Mouse (Mus musculus) liver, embryonic 15.5 days (tissue): ENCODE results near the gene Syne2. TPM values are rescaled to one million over a fixed set of nuclear protein-coding genes. Genes with fewer than 3 reads are reported as not detected.

ENCODE experiments used
- ATAC-seq: fragments of 200-750 bp; cut with Nextera tagmentation; 2 replicates; pipeline ENCODE4 v1.8.0; 2017; ENCODE audit warnings: moderate number of reproducible peaks, mild to moderate bottlenecking, moderate library complexity; ENCODE audit not compliant: insufficient read depth
- H3K27ac ChIP-seq: fragments of 300-500 bp; sonication (generic); replicated peaks from 2 replicates; pipeline ENCODE4 v1.5.1; 2015; ENCODE audit warnings: mild to moderate bottlenecking, inconsistent platforms
- H3K27me3 ChIP-seq: fragments of 300-500 bp; sonication (generic); 2 replicates; pipeline ENCODE4 v1.6.1; 2015; ENCODE audit warnings: mild to moderate bottlenecking, inconsistent platforms
- H3K36me3 ChIP-seq: fragments of 300-500 bp; sonication (generic); replicated peaks from 2 replicates; pipeline ENCODE4 v1.6.1; 2015; ENCODE audit warnings: moderate library complexity, mild to moderate bottlenecking, inconsistent platforms
- H3K4me1 ChIP-seq: fragments of 300-500 bp; sonication (generic); replicated peaks from 2 replicates; pipeline ENCODE4 v1.6.1; 2015; ENCODE audit warnings: inconsistent platforms
- H3K4me2 ChIP-seq: fragments of 300-500 bp; sonication (generic); 2 replicates; pipeline ENCODE4 v1.6.1; 2015; ENCODE audit warnings: moderate library complexity, mild to moderate bottlenecking, inconsistent platforms
- H3K4me3 ChIP-seq: fragments of 300-500 bp; sonication (generic); replicated peaks from 2 replicates; pipeline ENCODE4 v1.5.1; 2015; ENCODE audit warnings: mild to moderate bottlenecking, inconsistent platforms
- H3K9ac ChIP-seq: fragments of 300-500 bp; sonication (generic); 2 replicates; pipeline ENCODE4 v1.6.1; 2015; ENCODE audit warnings: moderate library complexity, mild to moderate bottlenecking, inconsistent platforms
- H3K9me3 ChIP-seq: fragments of 300-500 bp; sonication (generic); replicated peaks from 2 replicates; pipeline ENCODE4 v1.6.1; 2016; ENCODE audit warnings: inconsistent platforms
- WGBS: fragments of 180-500 bp; shearing (Covaris S2); methylation state at CpG from one replicate; pipeline ENCODE4 v1.1.7; 2015; ENCODE audit warnings: mixed read lengths; ENCODE audit not compliant: insufficient replicate concordance; 5-methylcytosine and 5-hydroxymethylcytosine counted together
- polyA plus RNA-seq: library from polyadenylated mRNA; unstranded; fragments of >200 nt; fragmentation: Nextera tagmentation; extraction: Ambion mirVana; gene quantifications from 2 replicates; pipeline ENCODE4 v1.2.1, GENCODE M21; 2015

Syne2 gene
- polyA plus RNA-seq, 1 experiment from 2014 or later = 5.1 TPM

- no peaks in the 10 kb centered on the region for H3K36me3 ChIP-seq
- H3K4me2 ChIP-seq = no peak overlapping the region
- H3K4me3 ChIP-seq = no peak overlapping the region
- no peaks in the 10 kb centered on the region for H3K27me3 ChIP-seq
- no peaks in the 10 kb centered on the region for H3K9me3 ChIP-seq
- peaks cover 20% of the 10 kb centered on the region for H3K4me1 ChIP-seq
- 58% methylated on average over 8 of the region's 8 CpGs for WGBS
- no peak for ATAC-seq
- no peak overlapping the region for H3K27ac ChIP-seq
- H3K9ac ChIP-seq = no peak overlapping the region
Measured at GRCm38 (mm10) chr12:75851481-75851880, 33.5 kb downstream of the Syne2 start.

DNA sequence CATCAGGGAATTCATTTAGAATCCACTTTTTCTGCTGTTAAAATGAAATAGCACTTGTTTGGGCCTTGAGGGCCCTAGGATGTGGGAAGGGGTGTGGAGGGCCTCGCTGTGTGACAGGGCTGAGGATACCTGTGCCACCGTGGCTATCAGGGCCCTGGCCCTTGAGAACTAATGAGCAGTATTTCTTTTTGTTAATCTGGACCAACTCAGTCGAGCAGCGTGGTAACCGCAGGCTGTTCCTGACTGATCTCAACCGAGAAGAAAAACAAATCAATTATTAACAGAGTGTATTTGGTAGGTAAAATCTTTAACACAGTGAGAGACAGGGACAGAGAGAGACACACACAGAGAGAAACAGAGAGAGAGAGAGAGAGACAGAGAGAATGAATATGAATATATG lies 34.5 kb downstream of the Syne2 start:
- Histone ChIP-seq H3K9me3 (no peaks in the 10 kb centered on the region), H3K4me3 (no peak overlapping the region), H3K27me3 (no peaks in the 10 kb centered on the region), H3K9ac (no peak overlapping the region), H3K4me2 (no peak overlapping the region), H3K4me1 (peaks cover 20% of the 10 kb centered on the region), H3K36me3 (no peaks in the 10 kb centered on the region), H3K27ac (no peak overlapping the region)
- no peak for ATAC-seq
- 60% methylated on average over 6 of the region's 6 CpGs for WGBS

GRCm38 (mm10) chr12:75853559-75853958 lies 35.6 kb downstream of the Syne2 start:
- WGBS = 30% methylated on average over 8 of the region's 8 CpGs
- Histone ChIP-seq H3K27ac (no peak overlapping the region), H3K4me3 (no peak overlapping the region), H3K36me3 (no peaks in the 10 kb centered on the region), H3K9me3 (no peaks in the 10 kb centered on the region), H3K4me2 (0 out of 2 replicates have a peak overlapping the region, but pooled peaks have one; percentile 0), H3K27me3 (no peaks in the 10 kb centered on the region), H3K4me1 (peaks cover 20% of the 10 kb centered on the region), H3K9ac (no peak overlapping the region)
- no peak for ATAC-seq

GRCm38 (mm10) chr12:75855051-75855453 lies 37.1 kb downstream of the Syne2 start:
- Histone ChIP-seq H3K36me3 (no peaks in the 10 kb centered on the region), H3K9me3 (no peaks in the 10 kb centered on the region), H3K4me1 (peaks cover 20% of the 10 kb centered on the region), H3K27me3 (no peaks in the 10 kb centered on the region), H3K4me2 (peak overlapping the region; percentile 5; the same call in 1 of the 2 replicates), H3K27ac (no peak overlapping the region), H3K9ac (no peak overlapping the region), H3K4me3 (no peak overlapping the region)
- peak; percentile 75 for ATAC-seq
- WGBS = 15% methylated on average over 7 of the region's 7 CpGs

GRCm38 (mm10) chr12:75855621-75856020 lies 37.7 kb downstream of the Syne2 start:
- Histone ChIP-seq H3K4me2 (no peak overlapping the region), H3K9me3 (no peaks in the 10 kb centered on the region), H3K4me1 (peaks cover 20% of the 10 kb centered on the region), H3K27me3 (no peaks in the 10 kb centered on the region), H3K36me3 (no peaks in the 10 kb centered on the region), H3K27ac (no peak overlapping the region), H3K9ac (no peak overlapping the region), H3K4me3 (no peak overlapping the region)
- 66% methylated on average over 9 of the region's 9 CpGs for WGBS
- no peak for ATAC-seq

GRCm38 (mm10) chr12:75856096-75856868 lies 38.3 kb downstream of the Syne2 start:
- Histone ChIP-seq H3K4me3 (no peak overlapping the region), H3K4me2 (no peak overlapping the region), H3K27ac (no peak overlapping the region), H3K9ac (no peak overlapping the region), H3K9me3 (no peaks in the 10 kb centered on the region), H3K36me3 (no peaks in the 10 kb centered on the region), H3K4me1 (peaks cover 20% of the 10 kb centered on the region), H3K27me3 (no peaks in the 10 kb centered on the region)
- ATAC-seq = no peak
- 40% methylated on average over 14 of the region's 14 CpGs for WGBS

DNA sequence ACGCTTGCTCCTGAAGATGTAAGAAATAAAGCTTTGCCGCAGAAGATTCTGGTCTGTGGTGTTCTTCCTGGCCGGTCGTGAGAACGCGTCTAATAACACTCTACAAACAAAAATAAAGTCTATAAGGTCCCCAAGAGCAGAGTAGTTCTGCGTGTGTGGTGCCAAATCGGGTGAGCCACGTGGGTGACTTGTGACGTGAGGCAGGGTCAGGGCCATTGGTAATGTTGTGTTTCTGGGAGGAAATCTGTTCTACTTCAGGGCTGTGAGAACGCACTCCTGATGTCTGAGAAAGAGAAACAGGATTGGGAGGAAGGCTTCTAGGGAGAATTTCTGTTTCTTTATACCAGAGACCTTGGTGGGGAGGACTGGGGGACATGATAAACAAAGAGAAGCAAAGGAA lies 42.0 kb downstream of the Syne2 start:
- H3K9me3 ChIP-seq = no peaks in the 10 kb centered on the region
- peaks cover 8% of the 10 kb centered on the region for H3K4me1 ChIP-seq
- 78% methylated on average over 11 of the region's 11 CpGs for WGBS
- H3K27me3 ChIP-seq = no peaks in the 10 kb centered on the region
- H3K27ac ChIP-seq = no peak overlapping the region
- ATAC-seq = no peak
- no peaks in the 10 kb centered on the region for H3K36me3 ChIP-seq
- no peak overlapping the region for H3K4me3 ChIP-seq
- H3K4me2 ChIP-seq = no peak overlapping the region
- H3K9ac ChIP-seq = no peak overlapping the region

DNA sequence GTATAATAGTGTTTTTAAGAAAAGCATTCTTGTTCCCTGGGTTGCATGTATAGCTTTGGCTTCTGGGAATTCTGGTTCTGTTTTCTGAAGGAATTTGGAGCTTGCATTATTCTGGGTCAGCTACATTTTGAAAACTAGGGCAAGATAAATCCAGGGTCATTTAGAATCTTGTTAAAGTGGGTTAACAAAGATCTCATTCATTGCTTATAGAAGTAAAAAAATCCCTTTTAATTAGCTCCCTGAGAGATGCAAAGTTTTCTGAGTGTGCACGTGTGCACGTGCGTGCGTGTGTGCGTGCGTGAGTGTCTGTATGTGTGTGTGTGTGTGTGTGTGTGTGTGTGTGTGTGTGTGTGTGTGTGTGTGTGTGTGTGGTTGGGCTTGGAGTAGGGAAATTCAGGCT lies 42.9 kb downstream of the Syne2 start:
- no peak for ATAC-seq
- Histone ChIP-seq H3K4me1 (no peaks in the 10 kb centered on the region), H3K27ac (no peak overlapping the region), H3K4me3 (no peak overlapping the region), H3K27me3 (no peaks in the 10 kb centered on the region), H3K9ac (no peak overlapping the region), H3K36me3 (no peaks in the 10 kb centered on the region), H3K4me2 (no peak overlapping the region), H3K9me3 (no peaks in the 10 kb centered on the region)
- WGBS = 81% methylated on average over 6 of the region's 6 CpGs

- H3K4me3 ChIP-seq = no peak overlapping the region
- no peak for ATAC-seq
- no peaks in the 10 kb centered on the region for H3K9me3 ChIP-seq
- no peak overlapping the region for H3K9ac ChIP-seq
- H3K27ac ChIP-seq = no peak overlapping the region
- H3K4me2 ChIP-seq = no peak overlapping the region
- 61% methylated on average over 2 of the region's 2 CpGs for WGBS
- H3K36me3 ChIP-seq = no peaks in the 10 kb centered on the region
- H3K4me1 ChIP-seq = no peaks in the 10 kb centered on the region
- no peaks in the 10 kb centered on the region for H3K27me3 ChIP-seq
Measured at GRCm38 (mm10) chr12:75865166-75865565, 47.2 kb downstream of the Syne2 start.

GRCm38 (mm10) chr12:75866419-75867373 lies 48.8 kb downstream of the Syne2 start:
- 62% methylated on average over 17 of the region's 17 CpGs for WGBS
- Histone ChIP-seq H3K4me1 (no peaks in the 10 kb centered on the region), H3K27ac (no peak overlapping the region), H3K36me3 (no peaks in the 10 kb centered on the region), H3K4me3 (no peak overlapping the region), H3K9ac (no peak overlapping the region), H3K27me3 (no peaks in the 10 kb centered on the region), H3K4me2 (no peak overlapping the region), H3K9me3 (no peaks in the 10 kb centered on the region)
- ATAC-seq = no peak

DNA sequence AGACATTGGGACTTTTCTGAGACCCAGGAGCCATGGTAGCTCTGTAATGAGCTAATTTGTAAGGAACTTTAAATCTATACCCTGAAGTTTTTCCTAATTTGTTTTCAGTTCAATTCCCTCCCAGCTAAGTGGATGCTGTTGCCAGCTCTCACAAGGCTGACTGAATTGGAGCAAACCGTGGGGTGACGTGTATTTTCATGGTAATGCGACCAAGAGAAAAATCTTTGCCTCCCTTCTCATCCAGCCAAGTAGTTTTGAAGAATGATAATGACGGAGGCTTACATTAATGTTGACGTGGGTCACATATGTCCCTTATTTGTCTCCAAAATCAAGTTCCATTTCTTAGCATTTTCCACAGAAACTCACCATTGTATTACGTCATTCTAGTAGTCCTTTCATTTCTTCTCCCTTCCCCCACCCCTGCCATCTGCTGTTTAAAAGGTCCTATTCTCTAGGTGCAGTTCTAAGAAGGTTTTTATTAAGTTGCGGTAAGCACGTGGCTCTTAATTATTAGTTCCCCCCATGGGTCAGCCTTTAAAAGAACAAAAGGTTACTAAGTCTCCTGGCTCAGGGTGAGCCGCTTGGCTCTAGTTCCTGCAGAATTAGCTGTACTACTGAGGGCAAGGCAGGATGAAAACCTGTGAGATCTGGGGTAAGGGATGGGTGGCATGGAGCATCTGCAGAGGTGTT lies 55.8 kb downstream of the Syne2 start:
- H3K4me2 ChIP-seq = no peak overlapping the region
- no peak overlapping the region for H3K9ac ChIP-seq
- no peaks in the 10 kb centered on the region for H3K27me3 ChIP-seq
- no peaks in the 10 kb centered on the region for H3K9me3 ChIP-seq
- H3K4me3 ChIP-seq = no peak overlapping the region
- H3K27ac ChIP-seq = no peak overlapping the region
- H3K4me1 ChIP-seq = no peaks in the 10 kb centered on the region
- no peaks in the 10 kb centered on the region for H3K36me3 ChIP-seq
- no peak for ATAC-seq
- 65% methylated on average over 9 of the region's 9 CpGs for WGBS
